Mouse (Mus musculus) stomach, embryonic 14.5 days (tissue): ENCODE results near the gene Ppard. TPM values are rescaled to one million over a fixed set of nuclear protein-coding genes. Genes with fewer than 3 reads are reported as not detected.

ENCODE experiments used
- ATAC-seq: fragments of 200-750 bp; cut with Nextera tagmentation; 2 replicates; pipeline ENCODE4 v1.8.0; 2017; ENCODE audit warnings: low read depth, moderate TSS enrichment; ENCODE audit not compliant: insufficient number of reproducible peaks, insufficient read depth, low FRiP score
- H3K27ac ChIP-seq: fragments of 300-500 bp; sonication (generic); 2 replicates; pipeline ENCODE4 v1.5.1; 2014; ENCODE audit warnings: mild to moderate bottlenecking, low read length, moderate library complexity, mixed read lengths
- H3K27me3 ChIP-seq: fragments of 300-500 bp; sonication (generic); 2 replicates; pipeline ENCODE4 v1.6.1; 2014; ENCODE audit warnings: low read length, control low read depth, mixed read lengths; ENCODE audit not compliant: control insufficient read depth, insufficient read depth
- H3K36me3 ChIP-seq: fragments of 300-500 bp; sonication (generic); 2 replicates; pipeline ENCODE4 v1.6.1; 2014; ENCODE audit warnings: mild to moderate bottlenecking, control low read depth, low read length, moderate library complexity, mixed read lengths; ENCODE audit not compliant: control insufficient read depth, insufficient read depth
- H3K4me1 ChIP-seq: fragments of 300-500 bp; sonication (generic); 2 replicates; pipeline ENCODE4 v1.6.1; 2014; ENCODE audit warnings: low read length, control low read depth, mixed read lengths; ENCODE audit not compliant: control insufficient read depth, insufficient read depth
- H3K4me2 ChIP-seq: fragments of 300-500 bp; sonication (generic); replicated peaks from 2 replicates; pipeline ENCODE4 v1.6.1; 2014; ENCODE audit warnings: low read depth, low read length, control low read depth
- H3K4me3 ChIP-seq: fragments of 300-500 bp; sonication (generic); 2 replicates; pipeline ENCODE4 v1.5.1; 2014; ENCODE audit warnings: low read depth, low read length, control low read depth
- H3K9ac ChIP-seq: fragments of 300-500 bp; sonication (generic); replicated peaks from 2 replicates; pipeline ENCODE4 v1.6.1; 2014; ENCODE audit warnings: low read depth, mild to moderate bottlenecking, control low read depth, low read length, moderate library complexity, mixed read lengths
- H3K9me3 ChIP-seq: fragments of 300-500 bp; sonication (generic); 2 replicates; pipeline ENCODE4 v1.6.1; 2016; ENCODE audit warnings: low read depth, low read length, control low read depth; ENCODE audit not compliant: control insufficient read depth
- WGBS: fragments of 180-500 bp; shearing (Covaris S2); extraction: QIAGEN DNeasy Blood & Tissue Kit; methylation state at CpG from one replicate; pipeline ENCODE4 v1.1.7; 2014; 5-methylcytosine and 5-hydroxymethylcytosine counted together
- polyA plus RNA-seq: library from polyadenylated mRNA; unstranded; fragments of >200 nt; fragmentation: Nextera tagmentation; extraction: Ambion mirVana; gene quantifications from 2 replicates; pipeline ENCODE4 v1.2.1, GENCODE M21; 2014

Ppard gene
- 3.4 TPM in 2 replicates for polyA plus RNA-seq

- peak; percentile 92 for ATAC-seq
- peak within 1 kb of the TSS; percentile 79 for H3K9ac ChIP-seq
- peak within 1 kb of the TSS; percentile 88 for H3K4me2 ChIP-seq
- no peaks in the 10 kb centered on the region for H3K27me3 ChIP-seq
- H3K27ac ChIP-seq = peak within 1 kb of the TSS; percentile 73; the same call in 1 of the 2 replicates
- H3K4me3 ChIP-seq = peak within 1 kb of the TSS; percentile 74
- WGBS = under 1% methylated on average over 57 of the region's 57 CpGs
- peaks cover 9% of the 10 kb centered on the region; the same call in 1 of the 2 replicates for H3K4me1 ChIP-seq
- no peaks in the 10 kb centered on the region for H3K36me3 ChIP-seq
- no peaks in the 10 kb centered on the region for H3K9me3 ChIP-seq
These were observed at the start of gene Ppard for GRCm38 (mm10) chr17:28232475-28233060. TSS of gene Ppard (plus strand) at chr17:28232700.

- H3K27ac ChIP-seq = no peak overlapping the region
- H3K9ac ChIP-seq = no peak overlapping the region
- no peaks in the 10 kb centered on the region for H3K9me3 ChIP-seq
These were observed 47.4 kb upstream of the Ppard start for GRCm38 (mm10) chr17:28184971-28185638.

GRCm38 (mm10) chr17:28188313-28188712 lies 44.2 kb upstream of the Ppard start:
- Histone ChIP-seq H3K27me3 (no peaks in the 10 kb centered on the region), H3K9me3 (no peaks in the 10 kb centered on the region), H3K36me3 (peaks cover 11% of the 10 kb centered on the region), H3K4me3 (no peak overlapping the region), H3K4me1 (0 out of 2 replicates have a peak, but pooled peaks cover 2% of the 10 kb centered on the region), H3K27ac (no peak overlapping the region), H3K9ac (no peak overlapping the region), H3K4me2 (no peak overlapping the region)
- WGBS = 82% methylated on average over 5 of the region's 5 CpGs
- no peak for ATAC-seq

More at GRCm38 (mm10) chr17:28184971-28185638, 47.4 kb upstream of the Ppard start:
- Histone ChIP-seq H3K4me3 (no peak overlapping the region), H3K36me3 (peaks cover 7% of the 10 kb centered on the region), H3K27me3 (no peaks in the 10 kb centered on the region), H3K4me1 (peaks cover 14% of the 10 kb centered on the region; the same call in 1 of the 2 replicates), H3K4me2 (no peak overlapping the region)
- no peak for ATAC-seq
- WGBS = 68% methylated on average over 7 of the region's 7 CpGs

GRCm38 (mm10) chr17:28192754-28193153 lies 39.7 kb upstream of the Ppard start:
- H3K4me1 ChIP-seq = no peaks in the 10 kb centered on the region
- no peak for ATAC-seq
- H3K27me3 ChIP-seq = no peaks in the 10 kb centered on the region
- peaks cover 33% of the 10 kb centered on the region for H3K36me3 ChIP-seq
- H3K9me3 ChIP-seq = no peaks in the 10 kb centered on the region
- H3K4me2 ChIP-seq = no peak overlapping the region
- no peak overlapping the region for H3K4me3 ChIP-seq
- no peak overlapping the region for H3K27ac ChIP-seq
- WGBS = 61% methylated on average over 1 of the region's 1 CpGs
- no peak overlapping the region for H3K9ac ChIP-seq

GRCm38 (mm10) chr17:28193559-28193958 lies 38.9 kb upstream of the Ppard start:
- 85% methylated on average over 3 of the region's 3 CpGs for WGBS
- Histone ChIP-seq H3K9me3 (no peaks in the 10 kb centered on the region), H3K9ac (no peak overlapping the region), H3K4me1 (no peaks in the 10 kb centered on the region), H3K27ac (no peak overlapping the region), H3K36me3 (peaks cover 40% of the 10 kb centered on the region), H3K4me3 (no peak overlapping the region), H3K4me2 (no peak overlapping the region), H3K27me3 (no peaks in the 10 kb centered on the region)
- ATAC-seq = no peak

GRCm38 (mm10) chr17:28195033-28195432 lies 37.5 kb upstream of the Ppard start:
- no peaks in the 10 kb centered on the region for H3K27me3 ChIP-seq
- no peak for ATAC-seq
- H3K4me1 ChIP-seq = no peaks in the 10 kb centered on the region
- WGBS = 93% methylated on average over 10 of the region's 10 CpGs
- H3K9ac ChIP-seq = no peak overlapping the region
- no peaks in the 10 kb centered on the region for H3K9me3 ChIP-seq
- H3K27ac ChIP-seq = no peak overlapping the region
- H3K4me2 ChIP-seq = no peak overlapping the region
- H3K4me3 ChIP-seq = no peak overlapping the region
- H3K36me3 ChIP-seq = peaks cover 38% of the 10 kb centered on the region

- Histone ChIP-seq H3K9me3 (no peaks in the 10 kb centered on the region), H3K27ac (no peak overlapping the region), H3K27me3 (no peaks in the 10 kb centered on the region), H3K4me2 (no peak overlapping the region), H3K36me3 (peaks cover 55% of the 10 kb centered on the region), H3K4me3 (no peak overlapping the region), H3K9ac (no peak overlapping the region), H3K4me1 (no peaks in the 10 kb centered on the region)
- WGBS = 51% methylated on average over 18 of the region's 18 CpGs
- no peak for ATAC-seq
These were observed 34.9 kb upstream of the Ppard start for GRCm38 (mm10) chr17:28197646-28198045.

GRCm38 (mm10) chr17:28201982-28202381 lies 30.5 kb upstream of the Ppard start:
- Histone ChIP-seq H3K9me3 (no peaks in the 10 kb centered on the region), H3K27ac (no peak overlapping the region), H3K4me3 (no peak overlapping the region), H3K4me1 (no peaks in the 10 kb centered on the region), H3K4me2 (no peak overlapping the region), H3K36me3 (peaks cover 42% of the 10 kb centered on the region), H3K27me3 (no peaks in the 10 kb centered on the region), H3K9ac (no peak overlapping the region)
- ATAC-seq = no peak
- 77% methylated on average over 14 of the region's 14 CpGs for WGBS
